Mouse (Mus musculus): ENCODE measurements around the gene Pon1. TPM values are rescaled to one million over a fixed set of nuclear protein-coding genes. Genes with fewer than 3 reads are reported as not detected.

Gene Pon1
- total RNA-seq, 2 experiments from 2014 or later = not detected

DNA sequence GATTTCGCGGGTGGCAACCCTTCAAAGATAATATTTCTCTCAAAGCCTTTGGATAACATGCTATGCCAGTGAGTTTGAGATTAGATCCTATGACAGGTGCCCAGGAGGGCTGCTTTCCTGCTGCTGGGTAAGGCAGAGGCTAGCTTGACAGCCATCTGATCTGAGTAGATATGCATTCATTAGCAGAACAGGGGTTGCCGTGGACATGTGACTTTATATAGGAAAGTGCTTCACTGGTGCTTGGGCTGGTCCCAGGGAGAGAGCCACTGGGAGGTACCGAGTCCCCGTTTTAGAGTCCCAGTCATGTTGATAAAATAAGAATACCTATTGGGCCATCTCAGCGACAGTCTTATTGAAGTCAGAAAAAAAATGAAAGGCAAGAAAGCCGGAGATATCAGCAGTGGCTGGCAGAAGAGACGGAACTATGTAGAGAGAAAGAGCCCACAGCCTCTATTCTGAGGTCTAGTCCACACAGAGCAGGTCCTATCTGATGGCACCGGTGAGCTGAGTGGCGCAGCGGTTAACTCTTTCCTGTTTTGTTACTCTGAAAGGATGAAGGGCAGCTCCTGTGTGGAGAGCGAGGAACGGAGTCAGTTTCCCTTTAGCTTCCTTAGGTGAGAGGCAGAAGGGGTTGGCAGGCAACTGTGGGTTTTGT, 46.1 kb downstream of the Pon1 start:
- ATAC-seq (replicated peaks; ENCODE audit: low FRiP score, poor library complexity, severe bottlenecking) = peak; percentile 67

DNA sequence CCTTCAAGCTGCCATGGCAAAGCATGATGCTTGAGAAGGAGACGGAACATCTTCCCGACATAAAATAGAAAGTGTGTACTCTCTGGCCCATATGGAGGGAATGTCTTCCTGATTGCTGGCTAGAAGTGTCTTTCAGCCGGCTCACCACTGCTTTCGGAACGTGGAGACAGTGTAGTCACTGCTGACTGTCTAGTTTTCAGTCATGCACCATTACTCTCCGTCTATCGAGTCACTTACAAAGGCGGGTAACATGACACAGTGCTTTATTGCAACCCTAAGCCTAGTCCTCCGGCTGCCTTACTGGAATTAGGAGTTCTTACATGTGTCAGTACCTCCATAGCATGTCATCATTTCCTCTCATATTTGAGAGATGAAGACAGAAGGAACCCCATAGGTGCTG, 54.1 kb downstream of the Pon1 start:
- ATAC-seq (replicated peaks; ENCODE audit: low FRiP score, poor library complexity, severe bottlenecking) = no peak

DNA sequence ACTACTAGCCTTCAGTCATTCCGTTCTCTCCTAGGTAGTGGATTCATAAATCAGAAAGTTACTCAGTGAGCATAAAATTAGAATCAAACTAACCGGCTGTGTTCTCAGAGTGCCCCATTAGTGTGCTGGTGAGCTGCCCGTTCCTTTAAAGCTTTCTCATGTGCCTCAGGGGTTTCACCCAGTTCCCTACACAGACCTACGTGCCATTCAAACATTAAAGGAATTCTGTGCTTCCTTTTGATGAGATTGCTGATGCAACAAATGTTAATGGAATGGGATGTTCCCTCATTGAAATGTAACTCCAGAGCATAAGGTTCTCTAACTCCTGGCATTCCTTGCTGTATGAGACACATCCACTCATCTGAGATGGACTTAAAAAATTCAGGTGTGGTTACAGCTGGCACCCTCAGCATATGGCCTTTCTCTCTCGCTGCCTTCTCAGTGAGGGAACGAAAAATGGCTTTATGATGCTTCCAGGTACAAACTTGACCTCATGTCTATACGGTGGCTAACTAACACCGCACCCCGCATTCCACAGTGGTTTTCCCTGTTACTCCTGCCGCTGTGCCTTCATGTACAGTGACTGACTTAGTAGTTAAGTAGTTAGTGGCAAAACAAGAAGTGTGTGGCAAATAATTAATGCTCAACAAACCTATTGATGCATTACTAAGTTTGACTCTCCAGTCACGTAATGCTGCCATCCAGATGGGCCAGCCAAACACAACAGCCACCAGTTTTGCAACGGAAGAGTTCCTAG, 54.7 kb downstream of the Pon1 start:
- ATAC-seq (replicated peaks; ENCODE audit: low FRiP score, poor library complexity, severe bottlenecking) = no peak

DNA sequence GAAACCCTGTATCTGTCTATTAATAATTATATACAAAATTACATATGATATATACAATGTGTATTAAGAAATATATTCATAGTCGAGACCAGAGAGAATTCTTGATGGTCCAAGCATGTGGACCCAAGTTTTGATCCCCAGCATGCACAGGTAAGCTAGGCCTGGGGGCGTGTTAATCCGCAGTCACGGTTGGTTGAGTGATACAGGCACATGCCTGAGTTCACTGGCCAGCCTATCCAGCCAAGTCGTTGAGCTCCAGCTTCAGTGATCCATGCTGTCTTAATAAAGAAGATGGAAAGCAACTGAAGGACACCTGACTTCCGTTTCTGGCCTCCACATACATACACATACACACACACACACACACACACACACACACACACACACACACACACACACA, 57.7 kb downstream of the Pon1 start:
- no peak for ATAC-seq (replicated peaks; ENCODE audit: low FRiP score, poor library complexity, severe bottlenecking)

DNA sequence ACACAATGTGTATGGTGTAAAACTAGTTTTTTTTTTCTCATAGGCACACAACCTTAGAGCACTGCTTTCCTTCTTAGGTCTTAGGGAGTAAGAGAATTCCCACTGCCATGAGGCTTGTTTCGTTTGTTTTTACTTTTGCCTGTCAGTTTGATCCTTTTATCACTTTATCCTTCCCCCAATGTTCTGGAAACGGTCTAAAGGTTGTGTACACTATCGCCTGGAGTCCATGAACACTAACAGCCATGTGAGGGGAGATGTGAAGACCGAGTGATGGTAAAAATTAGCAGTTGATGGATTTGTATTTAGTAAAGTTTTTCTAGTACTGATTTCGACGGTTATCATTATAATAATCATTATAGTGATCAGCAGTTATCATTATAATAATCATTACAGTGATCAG, 58.8 kb downstream of the Pon1 start:
- no peak for ATAC-seq (replicated peaks; ENCODE audit: low FRiP score, poor library complexity, severe bottlenecking)

DNA sequence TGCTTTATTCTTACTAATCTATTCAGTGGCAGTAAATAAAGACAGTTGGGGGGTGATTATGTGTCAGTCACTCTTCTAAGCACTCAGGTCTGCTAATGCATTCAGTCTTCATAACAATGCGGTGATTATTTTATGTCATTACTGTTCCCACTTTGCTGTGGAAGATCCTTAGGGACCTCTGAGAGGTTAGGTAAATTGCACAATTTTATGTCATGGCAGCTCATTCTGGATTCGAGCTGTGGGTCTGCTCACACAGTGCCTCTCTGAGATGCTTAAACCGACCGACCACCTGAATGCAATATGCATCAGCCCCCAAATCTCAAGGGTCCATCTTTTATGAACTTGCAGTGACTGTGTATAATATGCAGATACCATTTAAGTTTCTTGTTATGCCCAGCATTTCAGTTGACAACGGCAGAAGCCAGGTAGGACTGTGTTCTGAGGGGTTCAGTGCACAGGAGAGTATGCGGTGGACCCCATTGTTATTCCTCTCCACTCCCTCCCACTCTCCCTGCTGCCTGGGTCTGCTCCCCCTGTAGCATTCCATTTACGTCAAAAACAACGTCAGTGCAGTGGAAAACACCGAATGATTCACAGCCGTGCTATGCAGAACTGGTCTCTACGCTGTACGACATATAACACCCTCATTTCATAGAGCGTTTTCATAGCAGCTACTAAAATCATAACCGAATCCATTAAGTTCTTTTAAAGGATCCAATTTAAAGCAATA, 64.2 kb downstream of the Pon1 start:
- ATAC-seq (replicated peaks; ENCODE audit: low FRiP score, poor library complexity, severe bottlenecking) = no peak

DNA sequence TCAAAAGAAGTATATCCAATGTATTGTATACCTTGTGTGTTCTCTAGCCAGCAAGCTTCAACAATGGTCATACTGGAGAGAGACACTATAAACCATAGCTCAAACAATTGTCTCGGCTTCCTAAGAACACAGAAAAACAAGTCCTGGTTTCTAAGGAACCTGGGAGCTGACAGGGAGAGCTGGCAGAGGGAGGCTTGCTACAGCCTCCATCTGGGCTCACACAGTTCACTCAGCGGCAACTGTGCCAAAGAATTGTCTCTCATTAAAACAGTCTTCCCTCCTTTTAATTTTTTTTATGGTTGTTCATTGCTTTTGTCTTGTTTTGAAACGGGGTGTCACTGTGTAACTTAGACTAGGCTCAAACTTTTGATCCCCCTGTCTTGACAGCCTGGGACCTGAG, 73.5 kb downstream of the Pon1 start:
- no peak for ATAC-seq (replicated peaks; ENCODE audit: low FRiP score, poor library complexity, severe bottlenecking)

DNA sequence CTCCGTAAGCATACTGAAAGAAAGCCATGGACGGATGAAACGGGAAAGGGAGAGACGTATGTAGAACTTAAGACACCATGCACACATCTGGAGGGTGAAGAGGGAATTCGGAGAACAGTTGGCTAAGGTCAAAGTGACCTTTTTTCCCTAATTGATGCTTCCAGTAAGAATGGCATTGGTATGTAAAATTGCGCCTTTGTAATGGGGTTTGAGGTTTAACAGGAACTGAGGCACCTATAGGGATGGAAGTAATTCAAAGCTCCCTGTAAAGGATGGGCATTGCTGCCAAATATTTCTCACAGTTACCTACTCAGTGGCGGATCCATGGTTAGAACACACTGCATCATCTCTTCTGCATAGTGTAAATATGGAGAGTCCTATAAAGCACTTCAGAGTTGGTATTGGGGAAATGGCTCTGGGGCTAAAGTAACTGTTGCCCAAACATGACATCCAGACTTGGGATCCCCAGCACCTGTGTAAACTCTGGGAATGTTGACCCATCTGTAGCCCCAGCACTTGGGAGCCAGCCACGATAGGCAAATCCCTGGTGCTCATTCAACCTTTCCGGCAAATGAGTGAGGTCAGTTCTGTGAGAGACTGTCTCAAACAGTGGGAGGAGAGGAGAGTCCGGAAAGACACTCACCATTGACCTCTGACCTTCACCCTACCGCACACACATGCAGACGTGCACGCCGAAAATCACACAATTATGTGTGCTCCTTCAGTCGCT, 74.4 kb downstream of the Pon1 start:
- ATAC-seq (replicated peaks; ENCODE audit: low FRiP score, poor library complexity, severe bottlenecking) = no peak

Other genes starting within 250 kb of the Pon1 start
- gene Pon3, start 62.3 kb upstream of the Pon1 start, total RNA-seq (2015; ENCODE audit: low replicate concordance) = 16.3 and 28.8 TPM in 2 replicates
- 3.5 and 11.7 TPM in 2 replicates for gene Pon3, start 62.3 kb upstream of the Pon1 start, total RNA-seq (2017; ENCODE audit: low replicate concordance)
- gene Pon2, start 104.5 kb upstream of the Pon1 start, total RNA-seq (2015; ENCODE audit: low replicate concordance) = 163 and 182 TPM in 2 replicates
- gene Pon2, start 104.5 kb upstream of the Pon1 start, total RNA-seq (2017; ENCODE audit: low replicate concordance) = 69.1 and 72.4 TPM in 2 replicates
- not detected in 2 replicates for gene Asb4, start 189.4 kb upstream of the Pon1 start, total RNA-seq (2015; ENCODE audit: low replicate concordance)
- not detected in 2 replicates for gene Asb4, start 189.4 kb upstream of the Pon1 start, total RNA-seq (2017; ENCODE audit: low replicate concordance)

Measured in erythroid progenitor cell, adult 5-6 weeks (primary cell).